In the genomic region with DNA sequence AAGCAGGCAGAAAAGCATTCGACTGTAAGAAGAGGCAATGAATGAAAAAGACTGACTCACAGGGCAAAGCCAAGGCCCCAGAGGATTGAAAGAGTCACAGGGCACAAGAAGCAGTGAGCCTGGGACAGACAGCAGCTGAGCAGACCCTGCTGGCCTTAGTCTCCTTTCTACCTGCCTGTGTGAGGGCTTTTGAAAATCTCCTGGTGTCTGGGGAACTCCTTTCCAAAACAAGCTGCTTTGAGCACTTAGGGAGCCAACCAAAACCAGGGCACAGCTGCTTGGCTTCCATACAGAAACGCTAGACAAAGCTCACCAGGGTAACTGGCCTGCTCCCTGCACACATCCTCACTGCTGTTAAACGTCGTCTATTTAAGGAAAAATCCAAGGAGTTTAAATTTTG, we compare ENCODE assay signal across 10 mouse cellular contexts.
DNase-seq lines count a peak whose midpoint lies in the region; ATAC-seq lines count a peak whose summit lies in the region.
"Had no signal": no experiment of that assay in that cellular context is flagged by ENCODE, and none has a peak within 500 bp of the region (broad histone marks: within the 10 kb centered on the region; RNA-seq: fewer than 3 reads in every experiment).

No protein-coding gene starts in this region.

- WGBS in forebrain, embryonic 14.5 days: 38% methylated on average over 4 of the region's 4 CpGs
- 22% methylated on average over 4 of the region's 4 CpGs for WGBS in limb, embryonic 15.5 days

- peaks cover 9% of the 10 kb centered on the region for H3K4me1 ChIP-seq in forebrain, embryonic 14.5 days (ENCODE audit: control insufficient read depth, insufficient read depth, low read length)
- H3K4me1 ChIP-seq in limb, embryonic 15.5 days: peaks cover 18% of the 10 kb centered on the region

- ATAC-seq in forebrain, embryonic 14.5 days: 0 out of 2 replicates have a peak, but pooled peaks have one; percentile 37
- no peak for ATAC-seq in limb, embryonic 15.5 days (ENCODE audit: insufficient number of reproducible peaks, low FRiP score, low TSS enrichment, low read depth)
- no peak for ATAC-seq in erythroid progenitor cell, adult 5-6 weeks (replicated peaks; ENCODE audit: low FRiP score, poor library complexity, severe bottlenecking)

- H3K27ac ChIP-seq in forebrain, embryonic 14.5 days (ENCODE audit: low read depth, low read length): no peak overlapping the region
- H3K27ac ChIP-seq in limb, embryonic 15.5 days: peak overlapping the region; percentile 52

- peak; percentile 27 to 68 for DNase-seq in adrenal gland, adult (ENCODE audit: inconsistent age in 2 of 2, low spot score in 1 of 2)
- DNase-seq in adrenal gland, postnatal 25 days: no peak
- peak; percentile 30 for DNase-seq in adipocyte (ENCODE audit: low spot score)
- DNase-seq in forebrain, embryonic 14.5 days (ENCODE audit: low spot score): peak; percentile 60
- no peak for DNase-seq in thymus, postnatal 25 days
- no peak for DNase-seq in urinary bladder, adult 2 months (ENCODE audit: low spot score)
- DNase-seq: liver had no signal

- H3K9me3 ChIP-seq in forebrain, embryonic 14.5 days (replicated peaks; ENCODE audit: control insufficient read depth, low read length): no peaks in the 10 kb centered on the region
- no peaks in the 10 kb centered on the region for H3K9me3 ChIP-seq in limb, embryonic 15.5 days

- H3K4me3 ChIP-seq in forebrain, embryonic 14.5 days (ENCODE audit: low read depth, low read length): no peak overlapping the region
- no peak overlapping the region for H3K4me3 ChIP-seq in limb, embryonic 15.5 days
- H3K4me3 ChIP-seq: myocyte had no signal

- H3K36me3 ChIP-seq in forebrain, embryonic 14.5 days (ENCODE audit: control insufficient read depth, insufficient read depth, low read length): no peaks in the 10 kb centered on the region
- no peaks in the 10 kb centered on the region for H3K36me3 ChIP-seq in limb, embryonic 15.5 days

- H3K27me3 ChIP-seq in forebrain, embryonic 14.5 days (replicated peaks; ENCODE audit: control insufficient read depth, insufficient read depth, low read length): no peaks in the 10 kb centered on the region
- H3K27me3 ChIP-seq in limb, embryonic 15.5 days: no peaks in the 10 kb centered on the region

- no peak overlapping the region for H3K4me2 ChIP-seq in forebrain, embryonic 14.5 days (ENCODE audit: low read length)
- no peak overlapping the region for H3K4me2 ChIP-seq in limb, embryonic 15.5 days

- peak overlapping the region; percentile 32; the same call in 1 of the 2 replicates for H3K9ac ChIP-seq in forebrain, embryonic 14.5 days (ENCODE audit: low read length)
- H3K9ac ChIP-seq in limb, embryonic 15.5 days: no peak overlapping the region

Comparison
In these comparisons a context has a peak if more than half of its experiments do, and no peak if none do; other contexts are left out.
1. DNase-seq: peak in adrenal gland, adult (2 of 2), adipocyte (single experiment) and forebrain, embryonic 14.5 days (single experiment); none in adrenal gland, postnatal 25 days (single experiment), thymus, postnatal 25 days (single experiment) and urinary bladder, adult 2 months (single experiment).